Mouse (Mus musculus) megakaryocyte, embryonic 14.5 days (primary cell): ENCODE results near the gene Taok1.

Experiments used
- FLI1 ChIP-seq: IDR thresholded peaks from 2 replicates; pipeline ENCODE4 v1.6.1; 2012; ENCODE audit warnings: low read length, inconsistent platforms, mixed read lengths
- GATA1 ChIP-seq: IDR thresholded peaks from 3 replicates; pipeline ENCODE4 v1.6.1; 2012; ENCODE audit warnings: mixed read lengths, low read length, inconsistent platforms, borderline replicate concordance

DNA sequence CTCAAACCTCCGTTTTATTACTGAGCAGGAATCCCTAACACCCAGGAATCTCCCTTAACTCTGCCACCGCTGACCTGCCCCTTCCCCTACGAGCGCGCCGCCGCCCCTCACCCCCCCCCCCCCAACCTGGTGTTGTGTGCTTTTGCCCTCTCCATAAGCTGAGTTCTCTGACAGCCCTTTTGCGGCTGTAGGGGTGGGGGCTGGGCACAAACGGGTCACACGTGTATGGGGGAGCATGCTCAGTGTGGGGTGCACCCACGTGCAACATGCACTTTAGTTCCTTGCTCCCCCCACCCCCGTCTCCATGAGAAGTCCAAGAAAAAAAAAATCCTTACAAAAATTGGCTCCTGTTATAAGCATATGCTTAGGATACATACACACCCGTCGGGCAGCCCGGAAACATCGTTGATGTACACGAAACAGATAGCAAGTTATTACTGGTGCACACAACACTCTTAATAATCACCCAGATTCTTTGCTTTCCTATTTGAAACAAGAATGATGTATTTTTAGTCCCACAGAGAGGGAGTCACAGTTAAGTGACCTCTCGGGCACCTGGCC is 115.2 kb downstream of the Taok1 start:
- TF ChIP-seq GATA1: no peak
- TF ChIP-seq FLI1: no peak
